Mouse (Mus musculus): ENCODE data around the gene Sept5.

- TF ChIP-seq CTCF (IDR thresholded peaks at IDR 0.05; ENCODE audit: low read depth, low read length) (no peak), POLR2A (IDR thresholded peaks at IDR 0.05; ENCODE audit: borderline replicate concordance, low read depth, low read length) (no peak)
Measured at GRCm38 (mm10) chr16:18638396-18638795, 8.6 kb upstream of the Sept5 start.

All from bone marrow macrophage, adult 2 months (primary cell).